Mouse (Mus musculus): ENCODE measurements at regions not wholly inside any gene's neighbourhood (a gene's known extent, or its start where the extent isn't known, plus 50 kb on each side); places are given as distances from the start of the nearest gene placed in this dataset.

GRCm38 (mm10) chr19:53447754-53448153 lies 57.4 kb upstream of the Smndc1 start:
- TF ChIP-seq POLR2A (IDR thresholded peaks at IDR 0.05; ENCODE audit: low read depth, low read length) (no peak), CTCF (conservative IDR thresholded peaks at IDR 0.05; ENCODE audit: insufficient read depth, insufficient read length, low read depth, low read length) (no peak)

All from kidney, adult 2 months (tissue).